Mouse (Mus musculus) midbrain, embryonic 12.5 days (tissue): ENCODE data around the gene 1700024G13Rik. TPM values are rescaled to one million over a fixed set of nuclear protein-coding genes. Genes with fewer than 3 reads are reported as not detected.
"Not testable (repeated sequence)": the region's sequence is repeated elsewhere in the genome, so short reads cannot be mapped to it uniquely, and the experiment has no call there.

Experiments
- ATAC-seq: fragments of 200-750 bp; cut with Nextera tagmentation; 2 replicates; pipeline ENCODE4 v1.8.0; 2017; ENCODE audit warnings: low read depth, moderate TSS enrichment, moderate library complexity; ENCODE audit not compliant: low FRiP score
- H3K27ac ChIP-seq: fragments of 300-500 bp; sonication (generic); replicated peaks from 2 replicates; pipeline ENCODE4 v1.5.1; 2016; ENCODE audit warnings: mild to moderate bottlenecking
- H3K27me3 ChIP-seq: fragments of 300-500 bp; sonication (generic); 2 replicates; pipeline ENCODE4 v1.6.1; 2016; ENCODE audit warnings: mild to moderate bottlenecking
- H3K36me3 ChIP-seq: fragments of 300-500 bp; sonication (generic); 2 replicates; pipeline ENCODE4 v1.6.1; 2016
- H3K4me1 ChIP-seq: fragments of 300-500 bp; sonication (generic); 2 replicates; pipeline ENCODE4 v1.6.1; 2016
- H3K4me2 ChIP-seq: fragments of 300-500 bp; sonication (generic); replicated peaks from 2 replicates; pipeline ENCODE4 v1.6.1; 2016; ENCODE audit warnings: mild to moderate bottlenecking, moderate library complexity
- H3K4me3 ChIP-seq: fragments of 300-500 bp; sonication (generic); 2 replicates; pipeline ENCODE4 v1.5.1; 2016; ENCODE audit warnings: mild to moderate bottlenecking
- H3K9ac ChIP-seq: fragments of 300-500 bp; sonication (generic); replicated peaks from 2 replicates; pipeline ENCODE4 v1.6.1; 2016; ENCODE audit warnings: mild to moderate bottlenecking, moderate library complexity
- H3K9me3 ChIP-seq: fragments of 300-500 bp; sonication (generic); 2 replicates; pipeline ENCODE4 v1.6.1; 2016; ENCODE audit warnings: mild to moderate bottlenecking
- WGBS: fragments of 180-500 bp; shearing (Covaris S2); methylation state at CpG from one replicate; pipeline ENCODE4 v1.1.7; 2016; 5-methylcytosine and 5-hydroxymethylcytosine counted together
- polyA plus RNA-seq: library from polyadenylated mRNA; unstranded; fragments of >200 nt; fragmentation: Nextera tagmentation; extraction: Ambion mirVana; gene quantifications from 2 replicates; pipeline ENCODE4 v1.2.1, GENCODE M21; 2016

Gene 1700024G13Rik
- not detected in 2 replicates for polyA plus RNA-seq

DNA sequence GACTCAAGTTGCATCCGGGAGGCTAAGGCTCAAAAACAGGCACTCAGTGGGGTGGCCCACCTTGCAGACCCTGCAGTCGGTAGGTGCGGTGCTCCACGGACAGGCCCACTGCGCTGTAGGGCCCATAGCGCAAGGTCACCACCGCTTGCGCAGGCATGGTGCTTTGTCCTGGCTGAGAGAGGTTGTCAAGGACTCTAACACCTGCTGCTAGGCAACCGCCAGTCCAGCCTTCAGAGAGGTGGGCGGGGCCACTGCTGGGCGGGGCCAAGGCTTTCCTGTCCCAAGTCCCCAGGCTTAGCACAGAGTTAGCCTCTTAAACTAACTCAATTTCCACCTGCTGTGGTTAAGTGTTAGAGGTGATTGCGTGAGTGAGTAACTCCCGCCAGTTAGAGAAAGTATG lies at the start of gene 1700024G13Rik:
Gene 1700024G13Rik, minus strand, starts transcription at position 196 of the 400 bp plus-strand sequence.
- Histone ChIP-seq H3K4me1 (peaks cover 8% of the 10 kb centered on the region), H3K9me3 (no peaks in the 10 kb centered on the region), H3K27me3 (peaks cover 9% of the 10 kb centered on the region), H3K9ac (no peak within 1 kb of the TSS), H3K27ac (no peak within 1 kb of the TSS), H3K4me3 (peak within 1 kb of the TSS; percentile 15; the same call in 1 of the 2 replicates), H3K4me2 (peak within 1 kb of the TSS; percentile 40), H3K36me3 (no peaks in the 10 kb centered on the region)
- ATAC-seq = peak; percentile 82
- WGBS = 2% methylated on average over 13 of the region's 13 CpGs

- Histone ChIP-seq H3K27me3 (peaks cover 4% of the 10 kb centered on the region; the same call in 1 of the 2 replicates), H3K9ac (no peak overlapping the region), H3K4me2 (no peak overlapping the region), H3K9me3 (no peaks in the 10 kb centered on the region), H3K36me3 (no peaks in the 10 kb centered on the region), H3K27ac (0 out of 2 replicates have a peak overlapping the region, but pooled peaks have one; percentile 42), H3K4me1 (0 out of 2 replicates have a peak, but pooled peaks cover 6% of the 10 kb centered on the region), H3K4me3 (no peak overlapping the region)
- 37% methylated on average over 5 of the region's 5 CpGs for WGBS
- ATAC-seq = peak; percentile 54; the same call in 1 of the 2 replicates
Measured at GRCm38 (mm10) chr14:32437352-32437793, 49.2 kb upstream of the 1700024G13Rik start.

- no peaks in the 10 kb centered on the region for H3K9me3 ChIP-seq
- WGBS = 37% methylated on average over 8 of the region's 8 CpGs
- H3K4me3 ChIP-seq = no peak overlapping the region
- peaks cover 10% of the 10 kb centered on the region; the same call in 1 of the 2 replicates for H3K4me1 ChIP-seq
- no peak overlapping the region for H3K27ac ChIP-seq
- no peak for ATAC-seq
- no peak overlapping the region for H3K9ac ChIP-seq
- no peak overlapping the region for H3K4me2 ChIP-seq
- H3K27me3 ChIP-seq = peaks cover 2% of the 10 kb centered on the region; the same call in 1 of the 2 replicates
- H3K36me3 ChIP-seq = no peaks in the 10 kb centered on the region
Measured at GRCm38 (mm10) chr14:32429030-32429602, 40.9 kb upstream of the 1700024G13Rik start.

GRCm38 (mm10) chr14:32423946-32424345 lies 35.8 kb upstream of the 1700024G13Rik start:
- Histone ChIP-seq H3K4me2 (no peak overlapping the region), H3K4me3 (no peak overlapping the region), H3K4me1 (peaks cover 4% of the 10 kb centered on the region; the same call in 1 of the 2 replicates), H3K27me3 (peaks cover 5% of the 10 kb centered on the region; the same call in 1 of the 2 replicates), H3K9me3 (no peaks in the 10 kb centered on the region), H3K27ac (no peak overlapping the region), H3K9ac (no peak overlapping the region), H3K36me3 (no peaks in the 10 kb centered on the region)
- ATAC-seq = no peak
- 91% methylated on average over 7 of the region's 7 CpGs for WGBS

DNA sequence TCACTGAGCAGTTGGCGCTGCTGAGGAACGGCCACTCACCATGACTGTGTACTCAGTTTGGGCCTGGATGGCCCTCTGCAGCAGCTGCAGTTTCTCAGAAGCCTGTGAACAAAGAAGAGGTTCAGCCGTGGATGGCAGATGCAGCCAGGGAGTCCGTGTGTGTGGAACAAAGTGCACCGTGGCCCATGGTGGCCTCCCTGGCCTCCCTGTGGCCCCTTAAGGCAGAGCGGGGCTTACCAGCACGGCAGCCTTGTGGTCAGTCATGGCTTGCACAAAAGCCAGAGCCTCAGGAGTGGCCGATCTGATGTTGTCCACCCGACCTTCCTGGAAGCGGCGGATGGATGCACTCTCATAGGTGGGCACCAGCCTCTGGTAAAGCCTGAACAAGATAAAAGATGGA lies 30.6 kb upstream of the 1700024G13Rik start:
- no peak for ATAC-seq
- 85% methylated on average over 11 of the region's 11 CpGs for WGBS
- no peaks in the 10 kb centered on the region for H3K4me1 ChIP-seq
- no peak overlapping the region for H3K4me3 ChIP-seq
- peaks cover 14% of the 10 kb centered on the region; the same call in 1 of the 2 replicates for H3K9me3 ChIP-seq
- H3K27me3 ChIP-seq = no peaks in the 10 kb centered on the region
- no peak overlapping the region for H3K4me2 ChIP-seq
- no peak overlapping the region for H3K27ac ChIP-seq
- no peaks in the 10 kb centered on the region for H3K36me3 ChIP-seq
- H3K9ac ChIP-seq = no peak overlapping the region

DNA sequence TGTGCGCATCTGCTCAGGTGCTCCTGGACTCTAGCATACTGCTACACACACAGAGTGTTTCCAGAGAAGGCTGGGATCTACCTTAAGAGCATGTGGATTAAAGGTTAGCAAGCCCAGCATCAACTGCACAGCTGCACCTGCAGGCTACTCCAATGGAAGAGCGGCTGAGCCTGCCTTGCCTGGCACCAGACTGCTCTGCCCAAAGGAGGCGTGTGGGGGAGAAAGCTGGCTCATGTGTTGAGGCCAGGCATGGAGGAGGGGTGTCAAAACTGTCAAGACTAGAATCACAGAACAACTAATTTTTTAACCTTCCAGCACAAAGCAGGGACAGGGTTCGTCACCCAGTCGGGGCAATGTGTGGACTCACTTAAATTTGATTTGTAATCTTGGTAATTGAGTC lies 23.9 kb upstream of the 1700024G13Rik start:
- Histone ChIP-seq H3K27ac (no peak overlapping the region), H3K27me3 (no peaks in the 10 kb centered on the region), H3K9me3 (peaks cover 8% of the 10 kb centered on the region; the same call in 1 of the 2 replicates), H3K9ac (no peak overlapping the region), H3K4me1 (no peaks in the 10 kb centered on the region), H3K4me3 (no peak overlapping the region), H3K36me3 (no peaks in the 10 kb centered on the region), H3K4me2 (no peak overlapping the region)
- no peak for ATAC-seq
- WGBS = 82% methylated on average over 5 of the region's 5 CpGs

DNA sequence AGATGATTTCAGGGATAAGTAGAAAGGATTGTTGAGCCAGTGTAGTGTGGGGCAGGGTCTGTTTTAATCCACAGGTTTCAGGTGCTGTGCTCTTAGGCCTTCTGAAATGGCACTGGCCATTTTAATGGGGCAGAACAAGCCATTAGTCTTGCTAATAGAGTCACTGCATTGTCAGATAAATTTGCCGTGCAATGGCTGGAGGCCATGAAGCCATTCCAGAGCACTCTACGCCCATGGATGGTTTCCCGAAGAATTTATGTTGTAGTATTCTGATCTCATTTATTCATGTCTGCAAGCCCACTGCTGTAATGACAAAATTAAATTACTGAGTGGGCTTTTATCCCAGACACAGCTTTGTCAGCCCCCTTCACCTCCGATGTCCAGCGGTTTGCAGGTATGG lies 21.9 kb upstream of the 1700024G13Rik start:
- H3K27me3 ChIP-seq = no peaks in the 10 kb centered on the region
- 87% methylated on average over 5 of the region's 5 CpGs for WGBS
- H3K4me3 ChIP-seq = no peak overlapping the region
- no peaks in the 10 kb centered on the region for H3K4me1 ChIP-seq
- no peak overlapping the region for H3K4me2 ChIP-seq
- no peak overlapping the region for H3K27ac ChIP-seq
- no peak overlapping the region for H3K9ac ChIP-seq
- H3K36me3 ChIP-seq = no peaks in the 10 kb centered on the region
- no peaks in the 10 kb centered on the region for H3K9me3 ChIP-seq
- ATAC-seq = no peak

DNA sequence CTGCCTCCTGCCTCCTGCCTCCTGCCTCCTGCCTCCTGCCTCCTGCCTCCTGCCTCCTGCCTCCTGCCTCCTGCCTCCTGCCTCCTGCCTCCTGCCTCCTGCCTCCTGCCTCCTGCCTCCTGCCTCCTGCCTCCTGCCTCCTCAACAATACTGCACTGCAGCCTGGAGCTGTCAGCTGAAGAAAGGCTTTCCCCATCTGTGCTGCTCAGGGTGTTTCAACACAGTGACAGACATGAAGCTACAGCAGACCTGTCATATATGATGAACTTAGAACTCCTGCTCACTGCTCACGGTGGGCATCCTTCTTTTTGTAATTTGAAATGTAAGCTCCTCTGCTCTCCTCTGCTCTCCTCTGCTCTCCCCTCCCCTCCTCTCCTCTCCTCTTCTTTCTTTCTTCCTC lies 17.2 kb upstream of the 1700024G13Rik start:
- not testable (repeated sequence) for H3K27ac ChIP-seq, ATAC-seq, H3K9ac ChIP-seq, H3K9me3 ChIP-seq, H3K4me1 ChIP-seq, H3K27me3 ChIP-seq, H3K4me2 ChIP-seq, H3K4me3 ChIP-seq, H3K36me3 ChIP-seq
- WGBS = 58% methylated on average over 1 of the region's 1 CpGs

DNA sequence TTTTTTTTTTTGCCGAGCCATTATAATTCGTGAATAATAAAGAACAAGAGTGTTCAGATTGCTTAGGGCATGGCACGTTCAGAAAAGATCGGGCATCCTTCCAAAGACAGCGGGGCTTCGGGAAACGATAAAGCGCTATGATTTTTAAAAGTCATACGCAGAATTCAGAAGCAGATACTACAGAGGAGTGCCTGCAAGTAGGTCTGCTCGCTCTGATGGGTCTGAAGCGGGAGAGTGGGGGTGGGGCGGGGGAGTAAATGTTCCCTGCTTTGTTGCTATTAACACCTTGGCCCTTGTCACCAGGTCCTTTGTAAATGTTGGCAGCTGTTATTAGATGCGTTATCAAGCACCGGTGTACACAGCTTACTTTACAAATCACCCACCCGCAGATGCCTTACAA lies 6.6 kb downstream of the 1700024G13Rik start:
- Histone ChIP-seq H3K4me1 (peaks cover 20% of the 10 kb centered on the region), H3K9ac (no peak overlapping the region), H3K4me2 (no peak overlapping the region), H3K4me3 (no peak overlapping the region), H3K27me3 (peaks cover 14% of the 10 kb centered on the region), H3K36me3 (no peaks in the 10 kb centered on the region), H3K9me3 (no peaks in the 10 kb centered on the region), H3K27ac (no peak overlapping the region)
- WGBS = 67% methylated on average over 15 of the region's 15 CpGs
- no peak for ATAC-seq

GRCm38 (mm10) chr14:32381066-32381465 lies 7.1 kb downstream of the 1700024G13Rik start:
- Histone ChIP-seq H3K9me3 (no peaks in the 10 kb centered on the region), H3K4me2 (no peak overlapping the region), H3K4me1 (peaks cover 20% of the 10 kb centered on the region), H3K27ac (no peak overlapping the region), H3K9ac (no peak overlapping the region), H3K36me3 (no peaks in the 10 kb centered on the region), H3K27me3 (peaks cover 14% of the 10 kb centered on the region), H3K4me3 (no peak overlapping the region)
- WGBS = 39% methylated on average over 7 of the region's 7 CpGs
- no peak for ATAC-seq

DNA sequence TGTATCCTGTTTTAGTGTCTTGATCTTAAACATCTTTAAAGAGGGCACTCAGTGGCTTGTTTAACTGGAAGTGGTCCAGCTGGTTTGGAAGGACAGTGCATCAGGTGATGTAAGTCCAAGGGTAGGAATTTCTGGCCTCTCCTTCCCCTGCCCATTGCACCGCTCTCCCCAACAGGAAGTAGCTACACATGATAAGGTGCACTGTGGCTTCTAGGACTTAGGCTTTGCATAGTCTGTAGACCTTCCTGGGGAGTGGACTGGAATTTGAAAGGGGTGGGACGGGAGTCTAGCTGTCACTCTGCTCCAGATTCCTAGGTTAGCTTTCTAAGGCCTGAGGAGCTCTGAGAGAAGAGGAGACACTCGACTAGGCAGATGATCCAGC lies 8.1 kb downstream of the 1700024G13Rik start:
- Histone ChIP-seq H3K36me3 (no peaks in the 10 kb centered on the region), H3K9me3 (no peaks in the 10 kb centered on the region), H3K27ac (no peak overlapping the region), H3K9ac (no peak overlapping the region), H3K4me3 (no peak overlapping the region), H3K4me1 (peaks cover 20% of the 10 kb centered on the region), H3K4me2 (peak overlapping the region; percentile 36; the same call in 1 of the 2 replicates), H3K27me3 (peaks cover 14% of the 10 kb centered on the region)
- ATAC-seq = no peak
- WGBS = 50% methylated on average over 3 of the region's 3 CpGs

DNA sequence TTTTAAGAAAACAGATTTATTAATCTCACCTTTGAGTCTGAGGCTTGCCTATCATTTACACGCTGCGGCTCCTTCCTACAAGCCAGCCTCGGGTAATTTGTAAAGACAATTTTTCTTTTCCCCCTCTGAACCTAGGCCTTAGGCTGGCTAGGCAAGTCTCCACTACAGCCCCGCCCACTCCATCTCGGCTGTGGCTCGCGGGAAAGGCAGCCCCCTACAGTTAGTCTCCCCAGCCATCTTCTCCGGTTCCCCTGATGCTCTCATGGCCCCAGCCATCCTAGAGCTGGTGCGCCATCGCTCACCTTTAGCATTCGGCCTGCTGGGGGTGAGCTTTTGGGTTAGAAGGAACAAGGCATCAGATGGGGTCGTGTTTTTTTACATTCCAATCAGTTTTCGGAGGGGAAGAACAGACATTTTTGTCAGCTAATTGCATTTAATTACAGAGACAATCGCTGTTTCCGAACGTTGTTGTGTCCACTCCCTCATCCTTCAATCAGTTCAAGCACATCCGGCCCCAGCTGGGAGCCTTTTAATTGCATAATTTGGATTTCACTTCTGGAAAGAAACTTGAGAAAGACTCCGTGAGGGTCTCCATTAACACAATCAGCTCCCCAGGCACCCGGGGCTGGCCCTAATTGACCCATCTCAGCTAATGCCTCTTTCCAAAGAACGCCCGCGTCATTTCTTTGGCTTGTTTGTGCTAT lies 8.6 kb downstream of the 1700024G13Rik start:
- no peak for ATAC-seq
- Histone ChIP-seq H3K27me3 (peaks cover 14% of the 10 kb centered on the region), H3K4me3 (no peak overlapping the region), H3K36me3 (no peaks in the 10 kb centered on the region), H3K9ac (no peak overlapping the region), H3K27ac (no peak overlapping the region), H3K4me1 (peaks cover 20% of the 10 kb centered on the region), H3K4me2 (peak overlapping the region; percentile 36), H3K9me3 (no peaks in the 10 kb centered on the region)
- WGBS = 13% methylated on average over 22 of the region's 22 CpGs
